Mouse (Mus musculus) thymus, postnatal 14 days (tissue): ENCODE results near the gene Foxd1.

Experiments used
- DNase-seq: peaks from one replicate; pipeline ENCODE4 v3.0.0; 2021

The Foxd1 gene

DNA sequence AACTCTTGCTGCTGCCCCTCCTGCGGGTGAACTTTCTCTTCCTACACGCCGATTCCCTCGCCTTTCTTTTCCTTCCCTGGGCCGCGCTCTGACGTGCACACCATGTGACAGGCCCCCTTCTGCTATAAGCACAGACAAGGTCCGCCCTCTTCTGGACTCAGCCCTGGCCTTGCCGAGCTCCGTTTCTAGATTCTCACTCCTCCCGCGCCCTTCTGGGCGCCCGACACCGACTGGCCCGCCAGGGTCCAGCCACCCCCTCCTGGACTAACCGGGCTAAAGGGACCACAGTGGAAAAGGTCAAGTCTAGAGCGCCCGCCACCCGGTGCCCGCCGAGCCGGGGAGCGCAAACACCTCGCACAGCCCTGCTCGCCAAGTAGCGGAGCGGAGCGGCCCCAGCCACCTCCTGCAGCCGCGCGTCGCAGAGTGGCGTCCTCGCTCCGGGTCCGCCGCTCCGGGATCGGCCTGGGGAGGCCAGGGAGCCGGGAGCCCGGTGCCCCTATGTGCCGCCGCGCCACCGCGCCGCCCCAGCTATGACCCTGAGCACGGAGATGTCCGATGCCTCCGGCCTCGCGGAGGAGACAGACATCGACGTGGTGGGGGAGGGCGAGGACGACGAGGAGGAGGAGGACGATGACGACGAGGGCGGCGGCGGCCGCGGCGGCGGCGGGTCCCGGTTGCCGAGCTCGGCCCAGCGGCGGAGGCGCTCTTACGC, at the start of gene Foxd1:
Gene Foxd1 (plus strand): TSS at position 153 of the 712 bp plus-strand sequence.
- DNase-seq = peak; percentile 19

GRCm38 (mm10) chr13:98305257-98305656, 48.8 kb upstream of the Foxd1 start:
- DNase-seq = no peak

- DNase-seq = no peak
These were observed 47.6 kb upstream of the Foxd1 start for GRCm38 (mm10) chr13:98306393-98306792.

DNA sequence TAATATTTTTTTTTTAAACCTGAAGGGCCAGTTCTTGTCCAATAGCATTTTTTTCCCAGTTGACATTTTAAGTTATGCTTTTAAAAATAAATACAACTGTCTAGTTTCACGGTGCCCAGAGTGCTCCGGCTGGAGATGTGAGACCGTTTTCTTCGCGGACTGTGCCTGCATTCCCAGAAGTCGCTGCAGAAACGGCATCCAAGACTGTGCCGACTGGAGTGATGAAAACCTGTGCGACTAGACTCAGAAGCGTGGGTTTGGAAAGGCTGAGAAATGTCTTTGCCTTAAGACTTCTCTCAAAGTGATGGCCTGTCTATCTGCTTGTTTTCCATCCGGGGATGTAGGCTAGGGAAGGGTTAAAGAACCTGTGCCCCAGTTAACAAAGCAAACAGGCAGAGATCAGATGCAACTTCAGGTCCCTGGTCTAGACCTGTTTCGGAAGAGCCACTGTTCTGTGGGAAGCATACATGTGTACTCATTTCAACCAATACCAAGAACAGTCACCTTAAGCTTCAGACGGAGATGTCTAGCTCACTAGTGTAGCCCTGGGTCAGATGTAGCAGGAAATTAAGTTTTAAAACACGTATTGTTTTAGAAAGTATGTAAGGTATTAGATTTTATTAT, 47.1 kb upstream of the Foxd1 start:
- no peak for DNase-seq

- no peak for DNase-seq
These were observed 46.0 kb upstream of the Foxd1 start for GRCm38 (mm10) chr13:98308004-98308403.

DNA sequence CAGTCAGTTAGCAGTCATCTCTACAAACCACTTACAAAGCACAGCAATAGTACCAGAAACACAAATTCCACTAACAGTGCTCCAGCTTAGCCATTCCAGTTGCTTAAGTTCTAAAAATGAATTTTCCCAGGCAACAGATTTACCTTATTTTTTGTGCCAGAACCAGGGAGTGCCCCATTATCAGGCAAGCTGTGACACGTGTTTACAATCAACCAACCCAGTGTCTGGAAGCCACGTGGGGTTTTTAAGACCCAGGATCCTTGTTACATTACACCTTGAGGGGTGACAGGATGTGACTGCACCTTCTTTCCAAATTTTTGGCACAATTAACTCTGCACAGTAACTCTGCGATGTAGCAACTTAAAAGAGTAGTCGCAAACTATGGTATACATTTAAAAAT, 45.3 kb upstream of the Foxd1 start:
- no peak for DNase-seq

- no peak for DNase-seq
These were observed 42.4 kb upstream of the Foxd1 start for GRCm38 (mm10) chr13:98311597-98311996.

- no peak for DNase-seq
These were observed 40.4 kb upstream of the Foxd1 start for GRCm38 (mm10) chr13:98313631-98314030.

DNA sequence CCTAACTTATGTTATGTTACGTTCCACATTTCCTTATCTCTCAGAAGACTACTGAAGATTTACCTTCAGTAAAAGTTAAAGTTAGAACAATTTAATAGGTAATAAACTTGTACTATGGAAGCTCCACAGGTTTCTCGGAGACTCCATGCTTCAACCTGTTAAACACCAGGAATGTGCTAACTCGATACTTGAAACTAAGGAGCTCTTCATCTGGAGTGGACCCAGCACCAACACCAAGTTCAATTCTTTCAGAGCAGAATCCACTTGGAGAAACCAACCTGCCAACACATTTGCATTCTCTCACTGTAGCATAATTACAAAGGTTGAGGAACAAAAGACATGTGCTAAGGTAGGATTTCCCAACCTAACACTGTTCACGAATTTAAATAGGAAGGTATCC, 38.9 kb upstream of the Foxd1 start:
- no peak for DNase-seq

GRCm38 (mm10) chr13:98316140-98316479, 37.9 kb upstream of the Foxd1 start:
- DNase-seq = no peak

DNA sequence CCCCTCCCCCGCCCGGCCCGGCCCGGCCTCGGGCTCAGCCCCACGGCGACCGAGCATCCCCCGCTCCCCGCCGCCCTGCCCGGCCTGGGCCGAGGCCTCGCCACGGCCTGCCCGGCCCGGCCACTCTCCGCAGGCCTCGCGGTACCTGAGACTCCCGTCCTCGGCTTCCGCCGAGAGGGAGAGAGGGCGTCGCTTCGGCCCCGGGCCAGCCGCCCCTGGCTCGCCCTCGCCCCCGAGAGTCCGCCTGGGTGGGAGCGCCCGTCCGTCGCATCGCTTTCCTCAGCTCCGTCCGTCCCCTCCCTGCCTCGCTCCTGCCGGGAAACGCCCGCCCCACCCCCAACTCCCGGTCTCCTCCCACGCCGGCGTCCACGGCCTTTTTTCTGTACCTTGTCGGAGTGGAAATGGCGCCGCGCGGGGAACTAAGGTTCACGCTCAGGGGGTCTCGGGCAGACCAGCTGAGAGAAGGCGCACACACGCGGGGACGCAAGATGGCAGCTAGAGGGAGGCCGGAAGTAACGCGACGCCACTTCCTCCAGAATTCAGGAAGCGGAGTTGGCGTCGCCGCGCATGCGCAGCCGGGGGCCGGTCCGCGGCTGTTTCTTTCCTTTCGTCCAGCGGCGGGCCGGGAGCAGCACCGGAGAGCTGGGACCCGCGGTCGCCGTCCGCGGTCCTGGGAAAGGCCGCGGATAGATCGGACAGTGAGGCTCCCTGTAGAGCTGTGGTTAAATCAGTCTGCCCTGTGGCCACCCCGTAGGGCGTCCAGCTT, 37.4 kb upstream of the Foxd1 start, which contains the start of gene Btf3:
Gene Btf3 (minus strand): TSS at position 527 of the 766 bp plus-strand sequence.
- DNase-seq = peak; percentile 92

GRCm38 (mm10) chr13:98317246-98317677, 36.8 kb upstream of the Foxd1 start:
- DNase-seq = peak; percentile 13

- DNase-seq = no peak
These were observed 36.1 kb upstream of the Foxd1 start for GRCm38 (mm10) chr13:98317911-98318310.

DNA sequence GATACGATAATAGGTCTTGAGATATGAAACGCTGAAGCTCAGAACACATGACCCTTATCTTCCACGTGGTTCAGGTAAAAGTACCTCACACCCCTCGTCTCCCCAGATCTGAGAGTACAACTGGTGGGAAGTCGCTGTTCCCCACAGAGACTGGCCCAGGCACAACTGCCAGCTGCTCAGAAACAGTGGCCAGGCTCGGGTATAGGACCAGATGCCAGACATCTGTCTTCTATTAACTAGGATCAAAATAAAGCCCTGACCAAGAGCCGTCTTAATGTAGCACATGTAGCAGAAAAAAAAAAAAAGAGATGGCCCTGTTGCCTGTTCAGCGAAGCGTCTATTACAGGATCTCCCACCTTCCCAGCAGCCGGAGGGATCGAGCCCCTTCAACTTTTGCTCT, 29.0 kb upstream of the Foxd1 start:
- no peak for DNase-seq

DNA sequence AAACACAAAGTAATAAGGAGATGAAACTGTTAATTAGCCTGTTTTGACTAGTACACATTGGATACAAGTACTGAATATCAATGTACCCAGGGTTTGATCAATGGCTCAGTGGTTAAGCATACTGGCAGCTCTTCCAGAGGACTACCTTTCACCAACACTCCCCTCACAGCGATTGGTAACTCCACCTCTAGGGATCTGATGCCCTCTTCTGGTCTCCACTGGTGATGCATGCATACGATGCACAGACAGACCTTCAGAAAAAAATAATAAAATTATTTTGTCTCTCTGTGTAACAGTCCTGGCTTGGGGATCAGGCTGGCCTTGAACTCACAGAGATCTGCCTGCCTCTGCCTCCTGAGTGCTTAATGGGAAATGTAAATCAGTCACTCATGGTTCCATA, 21.9 kb upstream of the Foxd1 start:
- peak; percentile 45 for DNase-seq

- DNase-seq = no peak
These were observed 17.8 kb upstream of the Foxd1 start for GRCm38 (mm10) chr13:98336205-98336604.

DNA sequence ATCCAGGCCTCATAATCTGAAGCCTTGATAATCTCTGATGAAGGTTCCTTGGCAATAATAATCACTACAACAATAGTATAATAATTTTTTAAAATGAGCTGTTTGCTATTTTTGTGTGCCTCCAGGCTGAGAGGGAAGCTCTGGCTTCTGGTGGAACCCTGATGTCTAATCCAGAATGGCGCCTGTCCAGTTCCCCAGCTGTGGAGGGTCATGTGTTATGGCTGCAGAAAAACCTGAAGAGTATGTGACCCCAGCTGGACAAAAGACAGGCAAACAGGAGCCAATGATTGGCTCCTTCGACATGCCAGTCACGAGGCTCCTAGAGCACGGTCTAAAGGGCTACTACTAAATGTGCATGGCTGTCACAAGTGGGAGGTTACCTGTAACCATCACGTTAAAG, 13.5 kb upstream of the Foxd1 start:
- DNase-seq = no peak

- no peak for DNase-seq
These were observed 4.6 kb upstream of the Foxd1 start for GRCm38 (mm10) chr13:98349491-98349890.

DNA sequence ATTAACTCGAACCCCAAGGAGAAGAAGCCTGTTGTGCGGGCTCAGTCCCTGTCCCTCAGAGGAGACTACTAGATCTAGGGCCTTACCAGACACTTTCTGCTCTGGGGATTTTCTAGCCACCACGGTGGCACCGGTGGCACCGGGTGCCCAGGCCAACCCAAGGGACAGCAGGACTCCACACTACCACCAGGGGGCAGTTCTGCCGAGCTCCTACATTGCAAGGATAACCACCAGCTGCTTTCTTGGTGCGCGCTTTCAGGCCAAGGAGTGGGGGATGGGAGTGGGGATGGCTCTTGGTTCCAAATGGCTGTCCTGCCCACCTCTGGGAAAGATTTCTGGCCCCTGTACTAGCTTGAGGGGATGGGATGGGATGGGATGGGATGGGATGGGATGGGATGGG, 2.5 kb upstream of the Foxd1 start:
- DNase-seq = peak; percentile 41

GRCm38 (mm10) chr13:98352381-98352975, 1.6 kb upstream of the Foxd1 start:
- DNase-seq = no peak

- DNase-seq = no peak
These were observed 343 bp upstream of the Foxd1 start for GRCm38 (mm10) chr13:98353709-98354089.

- DNase-seq = peak; percentile 8
These were observed 973 bp downstream of the Foxd1 start for GRCm38 (mm10) chr13:98354871-98355558.

GRCm38 (mm10) chr13:98355559-98356111, 1.6 kb downstream of the Foxd1 start:
- DNase-seq = no peak
